Mouse (Mus musculus): Measurements from ENCODE around the gene Ilkap.

DNA sequence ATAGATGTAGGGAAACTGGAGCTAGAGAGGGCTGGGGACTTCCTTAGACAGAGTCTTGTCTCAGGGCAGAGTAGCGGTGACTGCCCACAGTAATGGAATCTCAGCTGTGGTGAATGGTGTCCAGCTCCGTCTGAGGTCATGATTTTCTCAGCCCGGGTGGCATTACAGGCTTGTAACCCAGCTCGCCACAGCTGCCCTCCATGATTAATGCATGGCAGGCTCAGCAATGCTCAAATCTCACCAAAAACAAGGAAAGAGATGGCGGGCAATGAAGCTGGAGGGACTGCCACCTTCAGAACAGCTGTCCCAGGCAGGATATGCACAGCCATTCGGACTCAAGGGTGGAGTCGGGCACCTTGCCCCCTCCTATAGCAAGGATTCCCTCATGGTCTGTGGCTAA, 61.3 kb downstream of the Ilkap start:
- no peak for TF ChIP-seq CTCF (conservative IDR thresholded peaks at IDR 0.05; ENCODE audit: low read length)
- TF ChIP-seq NANOG (IDR thresholded peaks at IDR 0.05; ENCODE audit: borderline replicate concordance, low read length): no peak
- no peak for TF ChIP-seq POU5F1 (IDR thresholded peaks at IDR 0.05; ENCODE audit: borderline replicate concordance, low read length)

All from E14TG2a.4 (cell line).